Mouse (Mus musculus): ENCODE results near the gene Nme1.
A peak's percentile ranks its signal among the peaks of the same experiment; 100 is the strongest.

The Nme1 gene

DNA sequence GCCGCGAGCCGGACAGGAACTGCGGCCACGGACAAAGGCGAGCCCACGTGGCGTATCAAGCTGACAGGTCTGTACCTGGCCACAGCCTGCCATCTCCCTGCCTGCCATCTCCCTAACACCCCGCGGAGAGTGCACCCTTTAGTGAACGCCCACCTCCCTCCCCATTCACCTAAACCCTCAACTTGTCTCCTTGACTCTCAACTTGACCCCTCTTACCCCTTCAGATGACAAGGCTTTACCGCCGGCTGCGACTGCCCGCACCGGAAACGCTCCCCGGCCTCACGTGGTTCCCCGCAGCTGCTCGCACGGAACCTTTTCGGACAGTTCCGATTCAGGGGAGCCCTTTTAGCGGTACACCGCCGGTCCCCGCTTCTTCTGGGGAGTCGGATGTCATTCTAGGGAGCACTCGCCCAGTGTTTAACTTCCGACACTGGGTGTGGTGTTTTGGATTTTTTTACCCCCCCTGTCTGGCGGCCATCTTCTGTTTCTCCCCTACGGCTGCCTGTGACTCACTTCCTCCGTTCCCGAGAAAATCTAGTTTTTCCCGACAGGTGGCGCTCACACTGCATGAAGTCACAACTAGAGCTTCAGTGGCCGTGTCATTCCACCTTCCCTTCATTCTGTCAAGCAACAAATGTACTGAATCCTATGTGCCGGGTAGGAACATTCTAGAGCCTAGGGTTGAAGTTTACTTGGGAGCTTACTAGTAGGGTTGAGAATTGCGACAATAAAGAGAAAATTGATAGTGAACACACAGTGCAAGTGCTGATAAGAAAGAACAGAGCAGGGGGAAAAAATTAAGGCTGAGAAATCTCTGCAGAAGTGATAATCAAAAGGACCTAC lies at the start of gene Nme1, which contains the start of gene Gm20390:
Gene Nme1 (minus strand): TSS at position 517 of the 843 bp plus-strand sequence.
Gene Gm20390 (minus strand): TSS at position 289 of the 843 bp plus-strand sequence.
- DNase-seq (ENCODE audit: low read depth, low spot score): peak; percentile 95

DNA sequence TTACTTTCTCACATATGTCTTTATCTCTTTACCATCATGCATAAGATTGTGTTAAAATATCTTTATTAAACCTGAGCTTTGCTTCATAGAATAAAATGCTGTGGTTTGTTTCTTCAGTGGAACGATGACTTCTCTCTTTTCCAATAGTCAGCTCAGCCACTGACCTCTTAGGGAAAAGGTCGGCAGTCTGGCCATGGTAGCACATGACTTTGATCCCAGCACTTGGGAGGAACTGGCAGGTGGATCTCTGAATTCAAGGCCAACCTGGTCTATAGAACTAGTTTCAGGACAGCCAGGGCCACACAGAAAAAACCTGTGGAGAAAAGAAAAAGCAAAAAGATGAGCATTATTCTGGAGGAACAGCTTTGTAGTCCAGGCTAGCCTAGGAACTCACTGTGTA lies 35.0 kb upstream of the Nme1 start:
- DNase-seq (ENCODE audit: low read depth, low spot score): no peak

DNA sequence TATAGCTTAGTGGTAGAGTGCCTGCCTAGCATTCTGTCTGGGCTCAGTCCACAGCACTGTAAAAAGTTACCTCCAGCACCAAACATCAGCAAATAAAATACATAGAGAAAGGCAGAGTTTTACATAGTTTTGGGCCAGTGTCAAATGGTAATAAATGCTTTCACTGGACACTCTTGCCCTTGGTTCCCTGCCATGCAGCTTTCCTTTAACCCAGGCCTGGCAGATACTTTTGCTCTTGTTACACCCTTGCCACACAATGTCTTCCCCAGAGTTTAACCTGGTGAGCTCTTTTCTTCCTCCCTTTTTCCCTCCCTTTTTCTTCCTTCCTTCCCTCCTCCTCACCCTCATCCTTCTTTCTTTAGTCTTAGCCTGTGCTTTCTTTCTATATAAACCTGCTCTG lies 31.0 kb upstream of the Nme1 start:
- DNase-seq (ENCODE audit: low read depth, low spot score): no peak

DNA sequence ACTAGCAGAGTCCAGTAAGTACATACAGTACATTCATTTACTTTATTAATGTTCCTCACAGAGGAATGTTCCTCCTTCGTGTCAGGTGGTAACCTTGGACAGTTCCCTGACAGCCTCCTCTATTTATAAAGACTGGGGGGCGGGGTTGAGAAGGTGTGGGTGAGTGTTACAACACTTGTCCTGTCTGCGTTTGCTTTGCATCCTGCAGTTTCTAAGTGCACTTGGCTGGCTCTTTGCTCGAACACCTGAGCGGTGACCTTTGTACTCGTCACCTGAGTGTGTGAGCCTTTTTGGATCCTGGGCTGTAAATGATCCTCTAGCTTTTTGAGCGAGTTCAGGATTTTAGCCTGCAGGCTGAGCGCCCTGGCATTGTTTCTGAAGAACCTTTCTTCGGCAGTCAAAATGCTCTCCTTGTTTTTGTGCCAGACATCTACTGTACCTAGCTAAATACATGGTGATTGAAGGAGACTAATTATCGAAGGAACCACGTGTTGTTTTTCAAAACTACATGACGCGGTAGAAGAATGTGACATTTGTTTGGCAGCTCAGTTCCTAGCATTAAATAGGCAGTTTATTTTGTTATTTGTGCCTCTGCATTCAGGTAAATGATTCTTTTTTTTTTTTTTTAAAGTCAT lies 28.9 kb upstream of the Nme1 start:
- peak; percentile 13 for DNase-seq (ENCODE audit: low read depth, low spot score)

DNA sequence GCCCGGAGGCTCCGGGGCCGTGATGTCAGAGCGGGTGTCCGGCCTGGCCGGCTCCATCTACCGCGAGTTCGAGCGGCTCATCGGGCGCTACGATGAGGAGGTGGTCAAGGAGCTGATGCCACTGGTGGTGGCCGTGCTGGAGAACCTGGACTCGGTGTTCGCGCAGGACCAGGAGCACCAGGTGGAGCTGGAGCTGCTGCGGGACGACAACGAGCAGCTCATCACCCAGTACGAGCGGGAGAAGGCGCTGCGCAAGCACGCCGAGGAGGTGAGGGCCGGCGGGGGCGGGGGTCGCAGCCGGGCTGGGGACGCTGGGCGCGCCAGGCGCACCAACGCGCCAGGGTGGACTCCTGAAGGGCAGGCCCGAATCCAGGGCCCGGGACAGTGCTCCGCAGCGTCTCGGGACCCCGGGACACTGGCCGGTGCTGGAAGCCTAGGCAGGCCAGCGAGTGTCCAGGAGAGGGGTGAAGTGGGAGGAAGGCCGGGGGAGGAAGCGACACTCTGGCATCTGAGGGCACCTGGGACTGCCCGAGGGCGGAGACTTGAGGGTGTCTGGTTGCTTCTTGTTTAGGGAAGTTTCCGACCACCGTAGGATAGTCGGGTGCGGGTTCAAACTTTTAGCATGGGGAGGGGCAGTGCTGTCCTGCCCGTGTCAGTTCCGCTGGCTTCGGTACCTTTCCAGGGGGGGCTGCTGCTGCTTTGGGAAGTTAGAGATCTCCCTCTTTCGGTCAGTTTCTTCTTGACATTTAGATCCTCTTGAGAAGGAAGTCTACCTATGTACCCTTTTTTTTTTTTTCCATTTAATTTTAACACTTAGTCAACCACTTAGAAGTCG lies 28.2 kb upstream of the Nme1 start:
- peak; percentile 30 for DNase-seq (ENCODE audit: low read depth, low spot score)

DNA sequence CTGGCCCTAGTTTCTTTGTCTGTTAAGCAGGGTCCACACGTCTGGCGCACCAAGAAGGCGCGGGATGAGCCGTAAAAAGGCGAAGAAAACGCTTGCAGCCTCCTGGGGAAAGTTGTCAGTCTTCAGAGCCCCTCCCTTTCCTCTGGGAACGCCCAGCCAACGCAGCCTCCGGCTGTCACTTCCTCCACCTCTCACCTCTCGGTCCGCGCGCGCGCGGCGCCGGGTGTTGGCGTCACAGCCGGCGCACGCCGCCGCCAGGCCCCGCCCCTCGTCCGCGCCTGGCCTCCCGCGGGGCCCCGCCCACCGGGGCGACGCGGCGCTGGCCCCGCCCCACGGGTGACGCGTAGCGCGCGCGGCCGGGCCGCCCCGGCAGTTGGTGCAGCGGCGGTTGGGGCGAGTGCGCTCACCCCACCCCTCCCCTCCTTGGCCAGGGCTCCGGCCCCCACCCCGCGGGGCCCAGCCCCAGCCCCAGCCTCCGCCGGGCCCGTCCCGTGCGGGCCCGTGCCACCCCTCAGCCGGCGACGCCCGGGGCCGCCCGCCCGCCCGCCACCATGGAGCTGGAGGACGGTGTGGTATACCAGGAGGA lies 27.5 kb upstream of the Nme1 start, which contains the start of gene Spag9:
Gene Spag9 (plus strand): TSS at position 372 of the 586 bp plus-strand sequence.
- DNase-seq (ENCODE audit: low read depth, low spot score): peak; percentile 90

DNA sequence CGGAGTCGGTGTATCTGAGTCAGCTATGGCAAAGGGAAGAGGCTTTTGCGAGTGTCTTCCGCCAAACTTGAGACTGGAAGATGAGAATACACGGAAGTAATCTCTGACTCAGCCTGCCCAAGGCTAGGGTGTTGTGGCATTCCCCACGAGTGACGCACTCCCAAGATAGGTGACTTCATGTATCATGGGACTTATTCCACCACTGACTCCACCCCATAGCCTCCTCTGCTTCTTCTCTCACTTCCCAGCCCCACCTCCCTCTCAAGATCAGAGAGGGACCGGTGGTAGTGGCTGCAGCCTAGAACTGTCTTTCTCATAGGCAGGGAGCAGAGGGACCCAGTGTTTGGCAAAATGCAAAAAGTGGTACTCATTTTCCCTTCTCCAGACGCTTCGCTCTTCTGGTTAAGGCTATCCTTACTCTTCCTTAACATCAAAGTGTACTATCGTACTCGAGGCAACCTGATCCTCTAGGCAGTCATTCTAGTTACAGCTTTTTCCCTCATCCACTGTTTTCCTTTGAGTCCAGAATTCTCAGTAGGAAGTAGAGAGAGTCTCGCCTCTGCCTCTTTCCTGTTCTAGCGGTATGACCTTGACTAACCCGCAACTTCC lies 26.9 kb upstream of the Nme1 start:
- DNase-seq (ENCODE audit: low read depth, low spot score): peak; percentile 77

DNA sequence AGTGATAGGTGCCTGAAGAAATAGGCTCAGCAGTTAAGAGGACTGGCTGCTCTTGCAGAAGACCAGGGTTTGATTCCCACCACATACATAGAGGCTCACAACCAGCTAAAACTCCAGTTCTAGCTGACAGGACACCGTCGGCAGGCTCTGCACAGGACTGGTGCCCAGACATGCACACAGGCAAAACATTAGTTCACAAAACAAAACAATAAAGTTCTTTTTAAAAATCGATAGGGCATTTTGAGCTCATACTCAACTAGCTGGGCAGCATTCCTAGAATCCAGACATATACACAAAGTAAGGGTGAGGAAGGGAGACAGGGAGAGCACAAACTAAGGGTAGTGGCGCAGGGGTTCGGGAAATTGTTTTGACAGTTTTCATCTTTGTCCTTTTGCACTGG lies 26.2 kb upstream of the Nme1 start:
- no peak for DNase-seq (ENCODE audit: low read depth, low spot score)

DNA sequence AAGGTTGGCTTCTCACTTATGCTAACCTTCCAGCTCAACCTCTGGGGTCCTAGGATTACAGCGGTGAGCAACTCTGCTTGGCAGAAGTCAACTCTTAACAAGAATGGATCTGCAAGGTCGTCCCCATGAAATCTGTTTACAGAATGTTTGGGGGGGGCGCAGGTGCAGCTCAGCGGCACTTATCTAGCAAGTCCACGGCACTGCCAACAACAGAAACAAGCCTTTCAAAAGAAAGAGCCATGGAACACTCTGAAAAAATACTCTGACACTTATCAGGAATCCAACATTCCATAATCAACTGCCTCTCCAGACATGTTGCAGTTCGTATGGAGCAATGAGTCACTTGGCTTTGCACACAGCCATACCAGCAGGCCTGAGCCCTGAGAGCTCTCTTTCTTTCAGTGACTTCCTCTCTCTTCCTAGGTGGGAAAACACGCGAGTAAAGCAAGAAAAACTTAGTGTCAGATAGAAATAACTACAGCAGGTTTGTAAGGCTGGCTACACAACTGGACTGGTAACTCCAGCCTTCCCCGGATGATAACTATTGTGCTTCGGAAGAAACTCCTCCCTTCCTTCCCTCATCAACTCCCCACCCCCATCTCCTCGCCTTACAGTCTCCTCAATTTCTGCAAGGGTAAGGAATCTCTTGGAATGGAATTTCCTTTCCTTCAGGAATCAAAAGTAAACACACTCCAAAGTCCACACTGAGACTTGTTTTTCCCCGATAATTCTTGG lies 20.2 kb upstream of the Nme1 start:
- DNase-seq (ENCODE audit: low read depth, low spot score): no peak

DNA sequence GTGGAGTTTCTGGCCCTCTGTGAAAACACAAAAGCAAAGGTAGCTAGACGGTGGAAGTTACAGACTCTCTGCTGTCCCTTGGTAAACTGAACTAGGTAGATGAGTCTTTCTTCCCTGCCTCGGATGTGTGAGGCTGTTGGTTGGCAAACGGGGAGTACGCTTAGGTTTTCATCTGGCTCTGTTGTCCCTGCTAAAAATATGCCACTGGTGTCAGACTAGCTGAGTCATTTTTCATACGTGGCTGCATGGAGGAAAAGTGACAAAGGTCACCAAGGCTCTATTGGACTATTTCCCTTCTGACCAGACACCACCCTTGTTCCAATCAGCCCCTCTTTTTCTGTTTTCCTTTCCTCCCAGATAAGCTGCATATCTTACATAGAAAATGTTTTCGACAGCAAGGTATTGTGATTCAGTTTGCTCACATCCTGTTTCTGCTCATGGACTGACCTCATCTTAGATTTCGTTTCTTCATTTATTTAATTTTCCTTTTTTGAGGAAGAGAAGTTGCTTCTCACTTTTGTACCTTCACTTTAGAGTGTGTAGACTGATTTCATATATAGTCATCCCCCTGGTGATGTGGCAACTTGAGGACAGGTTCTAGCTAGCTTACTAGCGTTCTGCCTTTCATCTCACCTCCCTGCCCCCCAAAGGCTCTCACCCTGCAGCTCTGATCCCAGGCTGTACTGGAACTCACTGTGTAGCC lies 19.5 kb upstream of the Nme1 start:
- DNase-seq (ENCODE audit: low read depth, low spot score): no peak

DNA sequence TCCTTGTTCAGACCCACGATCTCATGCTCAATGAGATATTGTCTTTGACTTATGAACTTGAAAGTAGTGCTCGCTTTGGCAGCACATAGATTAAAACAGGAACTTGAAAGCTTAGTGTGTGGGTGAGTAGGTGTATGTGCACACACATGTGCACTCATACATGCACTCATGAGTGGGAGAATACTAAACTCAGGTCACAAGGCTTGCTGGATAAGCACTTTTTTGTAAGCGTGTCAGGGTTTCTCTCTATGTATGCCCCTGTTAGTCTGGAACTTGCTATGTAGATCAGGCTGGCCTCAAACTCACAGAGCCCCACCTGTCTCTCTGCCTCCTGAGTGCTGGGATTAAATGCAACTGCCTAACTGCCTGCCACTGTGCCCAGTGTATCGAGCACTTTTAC lies 18.7 kb upstream of the Nme1 start:
- DNase-seq (ENCODE audit: low read depth, low spot score): no peak

DNA sequence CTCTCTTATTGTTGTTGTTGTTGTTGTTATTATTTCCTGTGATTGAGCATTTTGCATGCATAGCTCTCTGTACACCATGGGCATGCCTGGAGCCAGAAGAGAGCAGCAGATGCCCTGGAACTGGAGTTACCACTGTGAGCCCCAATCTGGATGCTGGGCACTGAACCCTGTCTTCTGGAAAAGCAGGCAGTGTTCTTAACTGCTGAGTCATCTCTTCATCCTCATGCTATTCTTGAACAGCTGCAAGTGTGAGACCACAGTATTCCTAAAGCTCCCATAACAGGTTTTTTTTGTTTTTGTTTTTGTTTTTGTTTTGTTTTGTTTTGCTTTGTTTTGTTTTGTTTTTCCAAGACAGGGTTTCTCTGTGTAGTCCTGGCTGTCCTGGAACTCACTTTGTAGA lies 18.0 kb upstream of the Nme1 start:
- DNase-seq (ENCODE audit: low read depth, low spot score): no peak

DNA sequence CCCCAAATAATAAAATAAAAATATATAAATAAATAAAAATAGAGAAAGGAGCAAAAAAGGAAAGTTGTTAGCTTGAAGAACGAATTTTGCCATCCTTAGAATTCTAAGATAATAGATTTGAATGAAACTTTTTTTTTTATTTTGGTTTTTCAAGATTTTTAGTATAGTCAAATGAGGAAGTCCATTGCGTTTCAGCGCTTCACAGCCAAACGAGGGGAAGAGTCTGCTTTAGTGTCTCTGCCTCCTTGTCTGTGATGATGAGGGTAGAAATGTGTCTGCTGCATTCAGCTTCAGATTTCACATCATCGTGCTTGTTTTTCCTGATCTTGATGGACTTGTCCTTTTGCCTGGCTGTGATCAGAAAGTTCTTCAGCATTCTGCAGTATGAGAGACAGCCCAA lies 16.9 kb upstream of the Nme1 start:
- DNase-seq (ENCODE audit: low read depth, low spot score): no peak

DNA sequence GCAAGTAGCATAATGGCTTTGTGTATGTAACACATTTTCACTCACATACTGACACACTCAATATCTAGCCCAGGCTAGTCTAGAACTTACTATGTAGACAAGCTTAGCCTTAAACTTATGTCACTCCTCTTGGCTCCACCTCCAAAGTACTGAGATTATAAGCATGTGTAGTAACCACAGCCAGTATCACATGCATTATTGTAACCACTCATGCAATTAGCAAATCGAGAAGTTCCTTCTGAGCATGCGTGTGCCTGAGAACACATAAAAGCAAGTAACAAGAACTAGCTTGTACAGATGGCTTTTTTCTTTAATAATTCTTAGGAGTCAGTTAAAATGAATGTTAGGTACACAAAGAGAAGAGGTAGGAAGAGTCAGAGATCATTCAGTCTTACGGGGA lies 16.3 kb upstream of the Nme1 start:
- DNase-seq (ENCODE audit: low read depth, low spot score): no peak

DNA sequence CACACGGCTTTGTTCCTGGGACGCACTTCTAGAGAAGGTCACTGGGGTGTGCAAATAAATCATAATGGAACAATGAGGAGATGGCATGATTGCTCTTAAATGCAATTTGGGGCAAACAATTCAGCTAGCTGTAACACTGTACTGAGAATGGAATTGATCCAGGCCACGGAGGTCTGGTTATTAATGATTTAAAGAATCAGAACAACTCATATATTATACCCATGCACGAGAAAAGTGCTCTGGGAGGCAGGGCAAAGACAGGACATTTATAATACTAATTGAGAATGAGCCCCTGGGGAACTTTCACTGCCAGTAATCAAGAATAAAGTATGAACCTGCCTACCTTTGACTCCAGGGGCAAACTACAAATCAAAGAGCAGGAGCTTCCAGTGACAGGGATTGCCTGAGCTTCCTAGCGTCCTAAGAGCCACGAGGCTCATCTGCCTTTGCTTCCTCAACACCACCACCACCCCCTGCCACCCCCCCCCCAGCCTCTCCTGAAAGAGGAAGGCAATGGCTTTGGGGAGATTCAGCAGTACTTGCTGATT lies 11.3 kb upstream of the Nme1 start:
- no peak for DNase-seq (ENCODE audit: low read depth, low spot score)

DNA sequence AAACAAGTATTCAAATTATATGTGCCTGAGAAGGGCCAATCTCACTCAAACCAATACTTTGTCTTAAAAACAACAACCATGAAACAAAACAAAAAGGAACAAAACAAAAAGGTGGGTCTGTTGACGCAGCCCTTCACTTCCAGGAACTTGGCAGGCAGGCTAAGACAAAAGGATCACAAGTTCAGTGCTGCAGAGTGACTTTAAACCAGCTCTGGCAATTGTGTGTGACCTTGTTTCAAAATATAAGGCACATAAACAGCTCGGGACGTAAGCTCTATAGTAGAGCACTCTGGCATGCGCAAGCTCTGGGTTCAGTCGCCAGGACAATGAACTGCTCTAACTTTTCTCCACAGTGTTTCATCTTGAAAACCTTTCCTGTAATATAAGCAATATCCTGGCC lies 4.6 kb upstream of the Nme1 start:
- DNase-seq (ENCODE audit: low read depth, low spot score): no peak

DNA sequence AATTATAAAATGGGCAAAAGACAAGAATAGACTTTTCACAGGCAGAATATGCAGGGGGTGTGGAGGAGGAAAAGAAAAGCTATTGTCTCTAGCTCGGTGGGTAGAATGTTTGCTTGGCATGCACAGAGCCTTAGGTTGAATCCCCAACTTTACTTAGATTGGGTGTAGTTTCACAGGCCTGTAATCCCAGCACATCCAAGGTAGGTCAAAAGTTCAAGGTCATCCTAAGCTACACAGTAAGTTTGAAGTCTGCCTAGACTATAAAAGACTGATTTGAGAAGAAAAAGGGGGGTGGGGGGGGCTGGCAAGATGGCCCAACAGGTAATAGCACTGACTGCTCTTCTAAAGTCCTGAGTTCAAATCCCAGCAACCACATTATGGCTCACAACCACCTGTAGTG lies 1.5 kb upstream of the Nme1 start:
- DNase-seq (ENCODE audit: low read depth, low spot score): no peak

DNA sequence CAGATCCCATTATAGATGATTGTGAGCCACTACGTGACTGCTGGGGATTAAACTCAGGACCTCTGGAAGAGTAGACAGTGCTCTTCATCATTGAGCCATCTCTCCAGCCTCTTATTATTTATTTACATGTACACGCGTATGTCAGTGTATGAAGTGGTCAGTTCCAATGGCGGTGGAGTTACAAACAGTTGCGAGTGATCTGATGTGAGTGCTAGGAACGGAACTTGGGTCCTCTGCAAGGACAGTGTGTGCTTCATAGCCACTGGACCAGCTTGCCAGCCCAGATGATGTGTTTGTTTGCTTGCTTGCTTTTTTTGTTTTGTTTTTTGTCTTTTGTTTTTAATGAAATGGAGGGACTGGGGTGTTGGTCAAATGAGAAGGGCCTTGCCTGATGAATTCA lies 850 bp upstream of the Nme1 start:
- no peak for DNase-seq (ENCODE audit: low read depth, low spot score)

DNA sequence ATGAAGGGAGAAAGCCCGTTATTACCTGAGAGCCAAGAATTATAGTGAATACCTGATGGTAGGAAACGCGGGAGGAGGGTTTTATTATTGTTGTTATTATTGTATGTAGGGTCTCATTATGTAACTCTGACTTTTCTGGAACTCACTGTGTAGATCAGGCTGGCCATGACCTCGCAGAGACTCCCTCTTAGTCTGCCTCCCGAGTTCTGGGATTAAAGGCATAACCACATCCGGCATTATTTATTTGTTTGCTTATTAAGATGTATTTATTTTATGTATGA lies 467 bp upstream of the Nme1 start:
- DNase-seq (ENCODE audit: low read depth, low spot score): peak; percentile 8

DNA sequence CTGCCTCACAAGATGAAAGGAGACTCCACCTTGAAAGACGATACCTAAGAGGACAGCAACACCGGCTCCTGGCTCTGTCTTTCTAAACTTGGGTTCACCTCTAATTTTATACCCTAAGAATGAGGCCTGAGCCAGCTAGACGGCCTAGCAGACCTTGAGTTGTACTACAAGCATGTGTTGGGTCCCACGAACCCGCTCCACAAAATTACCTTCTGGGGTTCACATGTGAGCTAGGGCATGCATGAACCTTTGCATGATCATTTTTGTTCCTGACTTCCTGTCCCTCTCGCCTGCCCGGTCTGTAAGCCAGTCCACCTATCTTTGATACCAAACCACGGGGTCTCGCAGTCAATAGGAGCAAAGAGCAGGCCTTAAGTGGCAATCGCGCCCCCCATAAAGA lies 940 bp downstream of the Nme1 start:
- DNase-seq (ENCODE audit: low read depth, low spot score): peak; percentile 9

Data from c-Kit-negative CD71-positive TER-119-positive erythroid progenitor cells, embryonic 14.5 days (primary cell).